Mouse (Mus musculus) stomach, embryonic 16.5 days (tissue): ENCODE results near the gene Crtc2. TPM values are rescaled to one million over a fixed set of nuclear protein-coding genes. Genes with fewer than 3 reads are reported as not detected.
A peak's percentile ranks its signal among the peaks of the same experiment; 100 is the strongest.

Experiments used
- ATAC-seq: fragments of 200-750 bp; cut with Nextera tagmentation; 2 replicates; pipeline ENCODE4 v1.8.0; 2017; ENCODE audit warnings: moderate number of reproducible peaks, moderate TSS enrichment; ENCODE audit not compliant: insufficient read depth, low FRiP score
- H3K27ac ChIP-seq: fragments of 300-500 bp; sonication (generic); 2 replicates; pipeline ENCODE4 v1.5.1; 2014; ENCODE audit warnings: low read length
- H3K27me3 ChIP-seq: fragments of 300-500 bp; sonication (generic); 2 replicates; pipeline ENCODE4 v1.6.1; 2014; ENCODE audit warnings: low read length, control low read depth, mixed read lengths; ENCODE audit not compliant: control insufficient read depth, insufficient read depth
- H3K36me3 ChIP-seq: fragments of 300-500 bp; sonication (generic); 2 replicates; pipeline ENCODE4 v1.6.1; 2014; ENCODE audit warnings: low read length; ENCODE audit not compliant: control insufficient read depth, insufficient read depth
- H3K4me1 ChIP-seq: fragments of 300-500 bp; sonication (generic); 2 replicates; pipeline ENCODE4 v1.6.1; 2014; ENCODE audit warnings: low read length, control low read depth, mixed read lengths; ENCODE audit not compliant: control insufficient read depth, insufficient read depth
- H3K4me2 ChIP-seq: fragments of 300-500 bp; sonication (generic); 2 replicates; pipeline ENCODE4 v1.6.1; 2014; ENCODE audit warnings: low read depth, low read length, mixed read lengths
- H3K4me3 ChIP-seq: fragments of 300-500 bp; sonication (generic); replicated peaks from 2 replicates; pipeline ENCODE4 v1.5.1; 2014; ENCODE audit warnings: mild to moderate bottlenecking, low read length
- H3K9ac ChIP-seq: fragments of 300-500 bp; sonication (generic); 2 replicates; pipeline ENCODE4 v1.6.1; 2014; ENCODE audit warnings: low read length
- H3K9me3 ChIP-seq: fragments of 300-500 bp; sonication (generic); replicated peaks from 2 replicates; pipeline ENCODE4 v1.6.1; 2016; ENCODE audit warnings: low read length, control low read depth; ENCODE audit not compliant: control insufficient read depth
- WGBS: fragments of 180-500 bp; shearing (Covaris S2); extraction: QIAGEN DNeasy Blood & Tissue Kit; methylation state at CpG from one replicate; pipeline ENCODE4 v1.1.7; 2014; 5-methylcytosine and 5-hydroxymethylcytosine counted together
- polyA plus RNA-seq: library from polyadenylated mRNA; unstranded; fragments of >200 nt; fragmentation: Nextera tagmentation; extraction: Ambion mirVana; gene quantifications from 2 replicates; pipeline ENCODE4 v1.2.1, GENCODE M21; 2015

Gene Crtc2
- polyA plus RNA-seq, 1 experiment from 2014 or later = 18.2 TPM

DNA sequence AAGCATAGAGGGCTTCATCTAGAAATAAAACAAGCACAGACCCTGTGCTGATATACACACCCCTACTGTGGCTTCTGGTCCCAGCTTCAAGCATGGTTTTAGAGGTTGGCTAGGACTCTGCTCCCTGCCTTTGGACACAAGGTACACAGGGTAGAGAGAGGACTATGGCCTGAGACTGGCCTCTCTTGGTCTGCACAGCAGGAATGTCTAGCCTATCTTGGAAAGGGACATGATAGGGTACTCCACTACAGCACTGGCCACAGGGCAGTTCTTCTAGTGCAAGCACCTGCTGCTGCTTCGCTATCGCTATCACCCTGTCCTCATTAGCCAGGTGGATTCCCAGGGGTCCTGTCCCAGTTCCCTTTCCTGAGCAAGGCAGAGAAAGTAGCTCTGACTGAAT, 12.7 kb upstream of the Crtc2 start:
- 81% methylated on average over 2 of the region's 2 CpGs for WGBS
- no peak overlapping the region for H3K27ac ChIP-seq
- no peak overlapping the region for H3K9ac ChIP-seq
- H3K27me3 ChIP-seq = no peaks in the 10 kb centered on the region
- no peak overlapping the region for H3K4me3 ChIP-seq
- no peak for ATAC-seq
- H3K4me2 ChIP-seq = peak overlapping the region; percentile 64; the same call in 1 of the 2 replicates
- no peaks in the 10 kb centered on the region for H3K36me3 ChIP-seq
- peaks cover 9% of the 10 kb centered on the region; the same call in 1 of the 2 replicates for H3K4me1 ChIP-seq
- no peaks in the 10 kb centered on the region for H3K9me3 ChIP-seq

DNA sequence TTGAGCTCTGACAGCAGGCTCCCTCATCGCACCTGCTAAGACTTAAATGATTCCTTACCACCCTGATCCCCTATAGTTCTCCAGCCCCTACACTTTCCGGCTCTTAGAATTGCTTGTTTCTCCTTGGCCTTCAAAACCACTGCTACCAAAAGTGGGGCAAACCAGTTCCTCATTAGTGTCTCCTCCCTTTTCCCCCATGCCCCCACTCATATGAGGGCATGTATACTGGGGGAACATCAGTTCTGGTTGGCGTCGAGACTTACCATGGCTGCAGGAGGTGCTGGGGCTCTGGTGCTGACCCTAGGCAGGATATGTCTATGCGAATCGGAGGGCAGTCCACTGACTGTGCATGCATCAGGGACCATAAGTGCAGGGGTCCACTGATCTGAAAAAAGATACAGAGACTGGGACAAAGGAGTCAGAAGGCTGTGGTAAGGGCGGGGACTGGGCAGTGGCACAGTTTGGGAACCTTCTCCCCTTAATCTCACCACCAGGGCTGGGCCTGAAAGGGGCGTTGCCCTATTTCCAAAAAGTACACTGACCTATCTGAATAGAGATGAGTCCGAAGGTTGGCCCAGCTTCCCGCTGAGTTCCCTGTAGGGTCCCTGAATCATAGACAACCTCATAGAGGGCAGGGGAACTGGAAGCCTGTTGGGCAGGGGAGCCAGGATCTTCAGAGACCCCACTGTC, 12.1 kb upstream of the Crtc2 start:
- peak overlapping the region; percentile 64; the same call in 1 of the 2 replicates for H3K4me2 ChIP-seq
- 83% methylated on average over 10 of the region's 10 CpGs for WGBS
- H3K27ac ChIP-seq = no peak overlapping the region
- H3K9me3 ChIP-seq = no peaks in the 10 kb centered on the region
- peaks cover 14% of the 10 kb centered on the region; the same call in 1 of the 2 replicates for H3K4me1 ChIP-seq
- no peak for ATAC-seq
- peak overlapping the region; percentile 44 for H3K4me3 ChIP-seq
- peak overlapping the region; percentile 23; the same call in 1 of the 2 replicates for H3K9ac ChIP-seq
- no peaks in the 10 kb centered on the region for H3K36me3 ChIP-seq
- no peaks in the 10 kb centered on the region for H3K27me3 ChIP-seq

DNA sequence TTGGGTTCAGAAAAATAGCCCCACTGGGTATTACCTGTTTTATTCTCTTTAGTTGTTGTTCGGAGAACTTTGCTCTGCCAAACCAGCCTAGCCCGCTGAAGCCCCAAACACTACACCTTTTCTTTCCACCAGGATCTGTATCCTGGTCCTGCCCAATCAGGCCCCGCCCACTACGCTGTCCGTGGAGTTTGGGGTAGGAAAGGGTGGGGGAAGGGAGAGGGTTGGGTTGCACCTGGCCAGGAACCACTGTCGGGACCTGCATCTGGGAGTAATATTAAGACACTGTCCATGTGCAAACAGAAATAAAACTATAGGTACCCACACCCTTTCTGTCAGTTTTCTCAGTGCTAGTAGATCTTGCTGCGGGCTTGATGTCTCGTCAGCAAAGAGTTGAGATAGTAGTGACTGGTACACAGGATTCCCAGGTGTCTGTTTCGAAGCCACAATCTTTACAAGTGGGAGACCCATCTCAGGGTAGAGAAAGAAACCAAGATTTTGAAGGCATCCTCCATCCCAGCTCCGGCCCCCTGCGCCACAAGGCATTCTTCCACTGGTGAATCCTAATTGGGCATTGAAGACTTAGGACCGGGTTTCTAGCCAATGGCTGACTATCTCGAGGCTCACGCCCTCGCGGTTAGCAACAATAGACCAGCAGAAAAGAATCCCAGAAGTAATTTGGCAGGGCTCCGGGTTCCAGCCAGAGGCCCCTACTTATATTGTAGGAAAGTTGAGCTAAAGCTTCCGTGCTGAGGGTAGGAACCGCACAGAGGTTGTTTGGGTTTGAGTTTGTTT, 10.8 kb upstream of the Crtc2 start, which contains the start of gene Creb3l4:
Gene Creb3l4, minus strand, starts transcription at position 529 of the 792 bp plus-strand sequence.
- WGBS = 7% methylated on average over 19 of the region's 19 CpGs
- ATAC-seq = peak; percentile 77
- Histone ChIP-seq H3K4me2 (peak within 1 kb of the TSS; percentile 64), H3K27me3 (no peaks in the 10 kb centered on the region), H3K27ac (peak within 1 kb of the TSS; percentile 85), H3K4me1 (peaks cover 14% of the 10 kb centered on the region; the same call in 1 of the 2 replicates), H3K9me3 (no peaks in the 10 kb centered on the region), H3K36me3 (no peaks in the 10 kb centered on the region), H3K4me3 (peak within 1 kb of the TSS; percentile 44), H3K9ac (peak within 1 kb of the TSS; percentile 72)

DNA sequence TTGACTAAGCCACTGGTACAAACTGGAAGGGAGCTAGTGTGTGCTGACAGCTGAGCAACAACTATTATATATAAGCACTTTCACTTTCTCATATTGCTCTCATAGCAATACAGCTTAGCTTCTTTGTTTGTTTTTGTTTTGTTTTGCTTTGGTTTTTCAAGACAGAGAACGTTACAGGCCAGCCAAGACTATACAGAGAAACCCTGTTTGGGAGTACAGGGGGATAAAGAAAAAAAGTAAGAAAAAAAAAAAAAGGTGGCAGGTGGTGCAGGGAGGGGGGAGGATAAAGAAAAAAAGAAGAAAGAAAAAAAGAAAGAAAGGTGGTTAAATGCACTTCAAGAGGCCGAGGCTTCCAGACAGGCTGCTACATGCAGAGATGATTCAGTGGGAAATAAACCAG, 8.6 kb upstream of the Crtc2 start:
- Histone ChIP-seq H3K9me3 (no peaks in the 10 kb centered on the region), H3K4me2 (no peak overlapping the region), H3K9ac (no peak overlapping the region), H3K27me3 (no peaks in the 10 kb centered on the region), H3K4me3 (no peak overlapping the region), H3K4me1 (peaks cover 22% of the 10 kb centered on the region), H3K36me3 (peaks cover 4% of the 10 kb centered on the region), H3K27ac (peak overlapping the region; percentile 42)
- no peak for ATAC-seq
- WGBS = 47% methylated on average over 2 of the region's 2 CpGs

DNA sequence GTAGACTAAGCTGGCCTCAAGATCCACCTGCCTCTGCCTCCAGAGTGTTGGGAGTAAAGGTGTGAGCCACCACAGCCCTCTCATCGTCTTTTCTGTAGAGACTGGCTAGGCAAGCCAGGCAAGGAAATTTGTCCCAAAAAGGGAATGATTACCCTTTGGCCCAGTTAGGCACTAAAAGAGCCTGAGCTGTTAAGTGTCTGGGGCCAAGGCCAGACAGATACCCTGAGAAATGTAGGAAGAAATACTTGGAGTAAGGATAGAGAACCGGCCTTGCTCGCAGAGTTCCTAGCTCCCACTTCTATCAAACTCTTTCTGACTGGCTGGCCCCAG, 6.4 kb upstream of the Crtc2 start:
- Histone ChIP-seq H3K9me3 (no peaks in the 10 kb centered on the region), H3K4me1 (peaks cover 20% of the 10 kb centered on the region), H3K4me3 (peak overlapping the region; percentile 89), H3K27ac (peak overlapping the region; percentile 96), H3K36me3 (peaks cover 14% of the 10 kb centered on the region), H3K4me2 (peak overlapping the region; percentile 95), H3K27me3 (no peaks in the 10 kb centered on the region), H3K9ac (peak overlapping the region; percentile 96)
- ATAC-seq = no peak; the same call in 1 of the 2 replicates
- WGBS = under 1% methylated on average over 3 of the region's 3 CpGs

DNA sequence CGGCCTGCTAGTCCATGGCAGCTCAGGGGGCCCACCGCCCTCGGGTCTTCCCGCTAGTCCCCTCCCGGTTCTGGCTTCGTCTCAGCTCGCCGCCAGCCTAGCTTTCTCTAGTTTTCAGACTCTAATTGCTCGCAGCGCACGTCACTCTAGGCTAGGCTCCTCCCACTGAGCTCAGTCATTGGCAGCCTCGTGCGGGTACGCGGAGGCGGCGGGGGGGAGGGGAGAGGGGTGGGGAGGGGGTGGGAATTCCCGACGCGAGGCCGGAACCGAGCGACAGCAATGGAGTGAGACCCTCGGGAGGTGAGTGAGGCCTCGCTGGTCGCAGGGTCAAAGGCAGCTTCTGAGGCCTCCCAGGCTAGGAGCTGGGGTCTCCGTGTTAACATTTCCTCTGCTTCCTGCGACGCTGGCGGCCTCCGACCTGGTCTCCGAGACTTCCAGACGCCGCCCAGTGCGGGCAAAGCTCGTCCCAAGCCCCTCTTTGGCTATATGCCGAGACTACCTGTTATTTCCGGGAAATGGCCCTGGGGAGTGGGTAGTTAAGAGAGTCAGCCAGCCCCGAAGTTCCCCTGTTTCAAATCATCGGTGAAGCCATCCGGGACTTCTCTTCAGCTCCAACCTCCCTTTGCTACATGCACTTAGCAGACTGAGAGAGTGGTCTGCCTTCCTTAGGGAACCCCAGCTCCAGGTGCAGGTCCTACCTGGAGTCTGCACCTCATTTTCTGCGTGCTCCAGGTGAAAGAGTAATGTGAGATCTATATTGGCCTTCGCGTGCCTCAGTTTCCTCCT, 5.8 kb upstream of the Crtc2 start, which contains the start of gene Slc39a1:
Gene Slc39a1, plus strand, starts transcription at position 213 of the 786 bp plus-strand sequence.
- no peaks in the 10 kb centered on the region for H3K27me3 ChIP-seq
- H3K9ac ChIP-seq = peak within 1 kb of the TSS; percentile 96
- no peaks in the 10 kb centered on the region for H3K9me3 ChIP-seq
- H3K4me3 ChIP-seq = peak within 1 kb of the TSS; percentile 89
- peak within 1 kb of the TSS; percentile 95 for H3K4me2 ChIP-seq
- WGBS = under 1% methylated on average over 44 of the region's 44 CpGs
- H3K27ac ChIP-seq = peak within 1 kb of the TSS; percentile 96
- H3K4me1 ChIP-seq = peaks cover 16% of the 10 kb centered on the region
- peaks cover 14% of the 10 kb centered on the region for H3K36me3 ChIP-seq
- ATAC-seq = peak; percentile 94

DNA sequence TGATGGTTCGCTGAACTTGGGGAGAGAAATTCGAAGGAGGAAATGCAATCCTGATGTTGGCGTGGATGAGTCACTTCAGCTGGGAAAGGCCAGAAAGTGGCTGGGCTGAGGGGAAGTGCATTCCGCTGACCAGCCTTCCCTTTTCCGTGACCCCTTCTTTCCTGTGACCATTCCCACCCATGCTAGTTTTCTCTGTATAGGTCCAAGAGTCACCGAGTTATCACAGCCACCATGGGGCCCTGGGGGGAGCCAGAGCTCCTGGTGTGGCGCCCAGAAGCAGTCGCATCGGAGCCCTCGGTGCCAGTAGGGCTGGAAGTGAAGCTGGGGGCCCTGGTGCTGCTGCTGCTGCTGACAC, 5.2 kb upstream of the Crtc2 start:
- Histone ChIP-seq H3K36me3 (peaks cover 14% of the 10 kb centered on the region), H3K4me3 (peak overlapping the region; percentile 89), H3K4me1 (peaks cover 16% of the 10 kb centered on the region), H3K27me3 (no peaks in the 10 kb centered on the region), H3K9ac (peak overlapping the region; percentile 96), H3K9me3 (no peaks in the 10 kb centered on the region), H3K4me2 (peak overlapping the region; percentile 95), H3K27ac (peak overlapping the region; percentile 96)
- no peak for ATAC-seq
- WGBS = 3% methylated on average over 10 of the region's 10 CpGs

DNA sequence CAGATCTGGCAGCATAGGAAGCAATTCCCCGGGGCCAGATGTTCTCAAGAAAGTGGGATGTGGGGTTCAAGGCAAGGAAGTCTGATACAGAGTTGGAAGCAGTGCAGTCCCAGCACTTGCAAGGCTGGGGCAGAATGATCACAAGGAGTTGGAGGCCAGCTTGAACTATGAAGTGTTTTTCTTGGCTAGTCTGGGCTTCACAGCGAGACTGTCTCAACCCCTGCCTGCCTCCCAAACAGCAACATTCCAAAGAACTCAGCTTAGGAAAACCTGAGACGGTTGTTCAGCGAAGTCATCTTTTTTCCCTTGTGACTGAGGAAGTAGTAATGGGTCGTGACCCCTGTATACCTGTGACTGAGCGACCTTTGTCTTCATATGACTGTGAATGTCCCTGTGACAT, 3.2 kb upstream of the Crtc2 start:
- Histone ChIP-seq H3K27ac (no peak overlapping the region), H3K27me3 (no peaks in the 10 kb centered on the region), H3K36me3 (peaks cover 14% of the 10 kb centered on the region), H3K4me2 (no peak overlapping the region), H3K9me3 (no peaks in the 10 kb centered on the region), H3K4me1 (peaks cover 19% of the 10 kb centered on the region), H3K4me3 (no peak overlapping the region), H3K9ac (no peak overlapping the region)
- no peak for ATAC-seq
- 84% methylated on average over 6 of the region's 6 CpGs for WGBS
